Mouse (Mus musculus) G1E (cell line): ENCODE measurements around the gene Tspo2.

Experiments
- CTCF ChIP-seq: IDR thresholded peaks from 2 replicates; pipeline ENCODE4 v1.5.1; 2012; ENCODE audit warnings: low read depth, low read length, inconsistent platforms, mixed read lengths
- TAL1 ChIP-seq: conservative IDR thresholded peaks from 2 replicates; pipeline ENCODE4 v1.6.1; 2012; ENCODE audit warnings: low read depth, low read length, inconsistent platforms, mixed read lengths

GRCm38 (mm10) chr17:48454688-48455087 lies 3.4 kb upstream of the Tspo2 start, which contains the start of gene Unc5cl:
- no peak for TF ChIP-seq CTCF
- no peak for TF ChIP-seq TAL1
